Mouse (Mus musculus): Measurements from ENCODE around the gene Aunip. TPM values are rescaled to one million over a fixed set of nuclear protein-coding genes. Genes with fewer than 3 reads are reported as not detected.

Aunip gene
- polyA plus RNA-seq, 1 experiment from 2014 or later = 1.8 TPM

DNA sequence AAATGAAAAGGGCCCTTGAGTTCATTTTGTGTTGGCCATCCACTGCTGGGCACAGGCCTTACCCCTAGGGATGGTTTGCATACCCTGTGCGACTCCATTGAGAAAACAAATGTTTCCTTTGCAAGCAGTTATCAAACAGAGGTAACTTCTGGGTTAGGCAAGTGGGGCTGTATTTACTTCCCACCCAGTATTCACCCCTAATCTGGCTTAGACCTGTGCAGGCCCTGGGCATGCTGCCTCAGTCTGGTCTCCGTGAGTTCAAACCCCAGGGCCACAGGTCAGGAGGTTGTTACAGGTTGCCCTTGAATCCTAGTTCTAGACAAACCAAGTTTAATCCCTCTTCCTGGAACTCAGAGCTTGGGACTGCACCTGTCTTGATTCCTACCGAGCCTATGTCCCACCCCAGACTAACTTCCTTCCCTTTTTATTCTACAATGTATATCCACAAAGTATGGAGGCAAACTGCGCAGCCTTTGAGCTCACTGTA, 5.5 kb upstream of the Aunip start:
- Histone ChIP-seq H3K27me3 (replicated peaks) (no peaks in the 10 kb centered on the region), H3K4me1 (no peaks in the 10 kb centered on the region), H3K9me3 (replicated peaks) (no peaks in the 10 kb centered on the region), H3K4me2 (no peak overlapping the region), H3K9ac (replicated peaks) (no peak overlapping the region), H3K36me3 (peaks cover 18% of the 10 kb centered on the region), H3K4me3 (replicated peaks) (no peak overlapping the region), H3K27ac (replicated peaks) (no peak overlapping the region)
- ATAC-seq (ENCODE audit: low FRiP score) = no peak
- WGBS = 91% methylated on average over 4 of the region's 4 CpGs

DNA sequence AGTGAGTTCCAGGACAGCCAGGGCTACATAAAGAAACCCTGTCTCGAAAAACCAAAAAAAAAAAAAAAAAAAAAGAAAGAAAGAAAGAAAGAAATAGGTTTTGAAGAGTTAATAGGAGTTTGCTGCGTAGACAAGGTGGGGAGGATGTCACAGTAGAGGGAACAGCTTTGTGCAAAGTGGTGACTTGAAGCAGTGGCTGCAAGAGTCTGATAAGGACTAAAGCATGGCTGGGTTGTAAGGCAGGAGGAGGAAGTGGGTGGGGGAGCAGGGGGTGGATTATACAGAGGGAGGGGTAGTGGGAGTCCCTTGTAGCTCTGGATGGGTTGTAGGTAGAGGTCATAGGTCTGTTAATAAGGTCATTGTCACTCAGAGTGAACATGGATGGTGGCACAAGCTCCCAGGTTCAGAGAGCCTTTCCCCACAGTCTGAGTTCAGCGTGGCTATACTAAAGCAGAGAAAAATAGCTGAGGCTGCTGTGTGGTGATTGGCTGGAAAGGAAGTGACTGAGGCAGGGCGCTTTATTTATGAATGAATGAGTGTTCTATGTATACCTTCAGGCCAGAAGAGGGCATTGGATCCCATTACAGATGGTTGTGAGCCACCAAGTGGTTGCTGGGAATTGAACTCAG, 4.7 kb upstream of the Aunip start:
- H3K4me2 ChIP-seq = no peak overlapping the region
- 85% methylated on average over 3 of the region's 4 CpGs for whole genome bisulfite sequencing
- H3K9me3 ChIP-seq (replicated peaks) = no peaks in the 10 kb centered on the region
- H3K27me3 ChIP-seq (replicated peaks) = no peaks in the 10 kb centered on the region
- peaks cover 18% of the 10 kb centered on the region for H3K36me3 ChIP-seq
- peaks cover 5% of the 10 kb centered on the region for H3K4me1 ChIP-seq
- H3K27ac ChIP-seq (replicated peaks) = no peak overlapping the region
- no peak overlapping the region for H3K9ac ChIP-seq (replicated peaks)
- ATAC-seq (ENCODE audit: low FRiP score) = no peak
- no peak overlapping the region for H3K4me3 ChIP-seq (replicated peaks)

DNA sequence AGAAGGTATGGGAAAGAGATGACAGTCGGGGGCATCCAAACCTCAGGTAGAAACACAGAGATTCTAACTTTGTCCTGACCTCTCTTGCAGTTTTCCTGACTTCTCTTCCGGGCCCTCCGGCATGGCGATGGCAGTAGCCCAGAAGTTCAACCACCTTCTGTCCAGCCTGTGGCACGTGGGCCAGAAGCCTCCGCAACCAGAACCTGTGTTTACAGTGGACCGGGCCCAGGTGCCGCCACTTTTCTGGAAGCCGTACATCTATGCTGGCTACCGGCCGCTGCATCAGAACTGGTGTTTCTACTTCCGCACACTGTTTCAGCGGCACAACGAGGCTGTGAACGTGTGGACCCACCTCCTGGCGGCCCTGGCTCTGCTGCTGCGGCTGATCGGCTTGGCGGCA, 4.1 kb upstream of the Aunip start:
- WGBS = 92% methylated on average over 19 of the region's 19 CpGs
- H3K4me3 ChIP-seq (replicated peaks) = no peak overlapping the region

GRCm38 (mm10) chr4:134510396-134510795, 403 bp upstream of the Aunip start:
- H3K4me3 ChIP-seq (replicated peaks) = peak overlapping the region; percentile 53; the same call in 1 of the 2 replicates

More for the DNA sequence above, 4.1 kb upstream of the Aunip start:
- Histone ChIP-seq H3K27ac (replicated peaks) (no peak overlapping the region), H3K9ac (replicated peaks) (no peak overlapping the region), H3K4me2 (no peak overlapping the region), H3K9me3 (replicated peaks) (no peaks in the 10 kb centered on the region), H3K4me1 (peaks cover 8% of the 10 kb centered on the region), H3K36me3 (peaks cover 18% of the 10 kb centered on the region), H3K27me3 (replicated peaks) (no peaks in the 10 kb centered on the region)
- ATAC-seq (ENCODE audit: low FRiP score) = no peak

DNA sequence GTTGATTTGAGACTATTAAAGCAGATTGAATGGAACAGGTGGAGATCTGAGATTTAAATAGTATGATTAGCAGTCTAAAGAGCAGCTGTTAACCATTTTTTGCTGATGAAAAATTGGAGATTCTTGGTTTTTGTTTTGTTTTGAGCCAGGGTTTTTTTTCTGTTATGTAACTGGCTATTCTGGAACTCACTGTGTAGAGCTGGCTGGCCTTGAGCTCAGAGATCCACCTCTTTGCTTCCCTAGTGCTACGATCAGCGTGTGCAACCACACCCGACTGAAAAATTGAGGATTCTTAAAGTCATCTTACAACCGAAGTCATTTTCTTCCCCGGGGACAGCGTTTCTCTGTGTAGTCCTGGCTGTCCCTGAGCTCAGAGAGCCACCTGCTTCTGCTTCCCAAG, 931 bp downstream of the Aunip start:
- 77% methylated on average over 6 of the region's 6 CpGs for WGBS
- Histone ChIP-seq H3K4me1 (peaks cover 13% of the 10 kb centered on the region), H3K4me3 (replicated peaks) (no peak overlapping the region), H3K9ac (replicated peaks) (no peak overlapping the region), H3K27me3 (replicated peaks) (no peaks in the 10 kb centered on the region), H3K4me2 (peak overlapping the region; percentile 98), H3K9me3 (replicated peaks) (no peaks in the 10 kb centered on the region), H3K27ac (replicated peaks) (no peak overlapping the region), H3K36me3 (peaks cover 17% of the 10 kb centered on the region)
- ATAC-seq (ENCODE audit: low FRiP score) = no peak

More at GRCm38 (mm10) chr4:134510396-134510795, 403 bp upstream of the Aunip start:
- H3K36me3 ChIP-seq = peaks cover 18% of the 10 kb centered on the region
- 0 out of 2 replicates have a peak, but pooled peaks have one; percentile 39 for ATAC-seq (ENCODE audit: low FRiP score)
- H3K4me2 ChIP-seq = peak overlapping the region; percentile 98
- 82% methylated on average over 4 of the region's 4 CpGs for WGBS
- no peaks in the 10 kb centered on the region for H3K27me3 ChIP-seq (replicated peaks)
- H3K4me1 ChIP-seq = peaks cover 13% of the 10 kb centered on the region
- H3K27ac ChIP-seq (replicated peaks) = no peak overlapping the region
- no peaks in the 10 kb centered on the region for H3K9me3 ChIP-seq (replicated peaks)
- no peak overlapping the region for H3K9ac ChIP-seq (replicated peaks)

DNA sequence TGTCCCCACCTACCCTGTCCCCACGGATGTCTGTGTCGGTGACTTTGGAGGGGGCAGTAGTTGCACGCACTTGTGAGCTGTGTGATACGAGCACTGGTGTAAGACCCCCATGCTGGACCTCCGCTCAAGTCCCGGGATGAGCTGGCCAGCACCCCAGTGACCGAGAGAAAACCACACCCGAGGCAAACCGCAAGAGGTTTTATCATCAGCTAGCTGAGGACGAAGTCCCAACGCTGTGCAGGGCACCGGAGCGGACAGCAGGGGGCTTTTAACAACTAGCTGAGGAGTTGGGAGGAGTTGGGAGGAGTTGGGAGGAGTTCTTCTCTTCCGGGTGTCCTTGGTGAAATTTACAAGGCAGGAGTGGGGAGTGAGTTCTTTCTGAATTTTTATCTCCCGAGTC, 2.0 kb downstream of the Aunip start:
- no peak for ATAC-seq (ENCODE audit: low FRiP score)
- peaks cover 13% of the 10 kb centered on the region for H3K4me1 ChIP-seq
- H3K9me3 ChIP-seq (replicated peaks) = no peaks in the 10 kb centered on the region
- H3K4me2 ChIP-seq = peak overlapping the region; percentile 43
- H3K4me3 ChIP-seq (replicated peaks) = no peak overlapping the region
- no peaks in the 10 kb centered on the region for H3K27me3 ChIP-seq (replicated peaks)
- peaks cover 6% of the 10 kb centered on the region for H3K36me3 ChIP-seq
- WGBS = 15% methylated on average over 15 of the region's 15 CpGs
- H3K27ac ChIP-seq (replicated peaks) = no peak overlapping the region
- H3K9ac ChIP-seq (replicated peaks) = no peak overlapping the region

DNA sequence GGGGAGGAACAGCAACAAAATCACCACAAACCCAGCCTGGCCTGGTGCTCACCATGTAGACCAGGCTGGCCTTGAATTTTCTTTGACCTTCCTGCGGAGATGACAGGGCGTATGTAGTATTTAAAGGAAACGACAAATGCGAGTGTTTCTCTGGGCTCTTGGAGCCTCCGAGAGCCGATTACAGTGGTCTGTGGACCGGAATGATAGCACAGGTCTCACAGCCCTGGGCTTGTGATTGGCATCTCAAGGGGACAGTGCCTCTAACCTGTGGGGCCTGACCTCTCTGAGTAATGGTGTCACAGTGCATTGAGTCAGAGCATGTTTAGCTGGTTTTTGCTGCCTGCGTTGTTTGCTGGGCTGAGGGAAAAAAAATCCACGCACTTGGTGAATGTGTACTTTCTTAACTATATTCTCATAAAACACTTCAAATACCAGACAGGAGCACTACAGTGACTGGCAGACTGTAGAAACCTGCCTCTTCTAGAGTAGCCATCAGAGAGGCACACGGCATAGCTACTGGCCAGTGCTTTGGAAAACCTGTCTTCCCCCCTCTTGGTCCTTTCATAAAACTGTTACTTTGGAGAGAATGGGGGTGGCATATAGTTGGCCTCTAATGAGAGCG, 3.6 kb downstream of the Aunip start:
- no peak for ATAC-seq (ENCODE audit: low FRiP score)
- no peak overlapping the region for H3K4me3 ChIP-seq (replicated peaks)
- no peak overlapping the region for H3K27ac ChIP-seq (replicated peaks)
- H3K9ac ChIP-seq (replicated peaks) = no peak overlapping the region
- no peaks in the 10 kb centered on the region for H3K9me3 ChIP-seq (replicated peaks)
- H3K4me2 ChIP-seq = no peak overlapping the region
- 94% methylated on average over 11 of the region's 11 CpGs for WGBS
- no peaks in the 10 kb centered on the region for H3K27me3 ChIP-seq (replicated peaks)
- H3K36me3 ChIP-seq = no peaks in the 10 kb centered on the region
- peaks cover 13% of the 10 kb centered on the region for H3K4me1 ChIP-seq

GRCm38 (mm10) chr4:134515614-134516013, 4.8 kb downstream of the Aunip start:
- no peak overlapping the region for H3K9ac ChIP-seq (replicated peaks)
- no peak overlapping the region for H3K4me3 ChIP-seq (replicated peaks)
- H3K27me3 ChIP-seq (replicated peaks) = no peaks in the 10 kb centered on the region
- no peak overlapping the region for H3K27ac ChIP-seq (replicated peaks)
- ATAC-seq (ENCODE audit: low FRiP score) = no peak
- H3K9me3 ChIP-seq (replicated peaks) = no peaks in the 10 kb centered on the region
- H3K4me1 ChIP-seq = peaks cover 13% of the 10 kb centered on the region
- no peak overlapping the region for H3K4me2 ChIP-seq
- no peaks in the 10 kb centered on the region for H3K36me3 ChIP-seq
- WGBS = 88% methylated on average over 7 of the region's 7 CpGs

- Histone ChIP-seq H3K9me3 (replicated peaks) (no peaks in the 10 kb centered on the region), H3K27ac (replicated peaks) (no peak overlapping the region), H3K36me3 (no peaks in the 10 kb centered on the region), H3K4me3 (replicated peaks) (no peak overlapping the region), H3K27me3 (replicated peaks) (no peaks in the 10 kb centered on the region), H3K9ac (replicated peaks) (no peak overlapping the region), H3K4me1 (peaks cover 5% of the 10 kb centered on the region; the same call in 1 of the 2 replicates), H3K4me2 (no peak overlapping the region)
- WGBS = 80% methylated on average over 8 of the region's 8 CpGs
- no peak for ATAC-seq (ENCODE audit: low FRiP score)
Observed at GRCm38 (mm10) chr4:134516981-134517380, 6.2 kb downstream of the Aunip start.

DNA sequence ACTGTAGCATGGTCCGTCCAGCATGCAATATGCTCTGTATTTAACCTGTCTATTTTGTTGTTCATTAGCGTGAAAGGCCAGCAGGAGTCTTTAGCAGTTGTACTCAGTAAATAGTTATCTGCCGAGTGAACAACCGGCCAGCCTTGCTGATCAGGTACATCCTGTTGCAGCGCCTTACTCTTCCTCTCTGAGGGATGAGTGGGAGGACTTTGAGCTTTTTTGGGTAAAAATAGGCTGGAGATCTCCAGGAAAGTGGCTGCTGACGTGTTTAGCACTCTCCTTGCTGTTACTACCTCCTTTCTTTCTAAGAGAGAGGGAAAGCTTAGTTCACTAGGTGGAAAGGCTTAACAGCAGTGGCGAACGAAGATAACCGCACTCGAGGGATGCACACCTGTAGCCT, 6.9 kb downstream of the Aunip start:
- no peak overlapping the region for H3K4me2 ChIP-seq
- no peaks in the 10 kb centered on the region for H3K27me3 ChIP-seq (replicated peaks)
- no peak for ATAC-seq (ENCODE audit: low FRiP score)
- H3K4me1 ChIP-seq = peaks cover 1% of the 10 kb centered on the region; the same call in 1 of the 2 replicates
- WGBS = 87% methylated on average over 10 of the region's 10 CpGs
- no peak overlapping the region for H3K27ac ChIP-seq (replicated peaks)
- H3K4me3 ChIP-seq (replicated peaks) = no peak overlapping the region
- no peaks in the 10 kb centered on the region for H3K36me3 ChIP-seq
- no peak overlapping the region for H3K9ac ChIP-seq (replicated peaks)
- H3K9me3 ChIP-seq (replicated peaks) = no peaks in the 10 kb centered on the region

DNA sequence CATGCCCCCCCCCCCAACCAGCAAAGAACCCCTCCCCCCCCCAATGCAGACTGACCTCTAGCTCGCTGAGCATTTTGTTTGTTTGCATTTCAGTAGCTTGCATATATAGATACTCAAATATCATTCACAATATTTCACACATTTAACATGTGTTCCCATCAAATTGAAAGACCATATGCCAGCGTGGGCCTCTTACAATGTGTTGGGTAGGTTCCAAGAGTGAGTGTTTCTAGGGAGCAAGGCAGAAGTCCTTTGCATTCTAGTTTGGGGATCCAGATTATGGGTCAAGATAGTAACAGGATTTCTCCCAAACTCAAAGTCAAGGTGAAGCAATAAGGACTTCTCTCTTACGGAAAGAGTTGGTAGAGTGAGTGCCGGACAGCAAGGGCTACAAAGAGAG, 7.7 kb downstream of the Aunip start:
- no peak overlapping the region for H3K27ac ChIP-seq (replicated peaks)
- H3K36me3 ChIP-seq = no peaks in the 10 kb centered on the region
- H3K27me3 ChIP-seq (replicated peaks) = no peaks in the 10 kb centered on the region
- 92% methylated on average over 4 of the region's 4 CpGs for WGBS
- H3K4me2 ChIP-seq = no peak overlapping the region
- no peak overlapping the region for H3K4me3 ChIP-seq (replicated peaks)
- ATAC-seq (ENCODE audit: low FRiP score) = no peak
- no peaks in the 10 kb centered on the region for H3K9me3 ChIP-seq (replicated peaks)
- H3K9ac ChIP-seq (replicated peaks) = no peak overlapping the region
- H3K4me1 ChIP-seq = no peaks in the 10 kb centered on the region

DNA sequence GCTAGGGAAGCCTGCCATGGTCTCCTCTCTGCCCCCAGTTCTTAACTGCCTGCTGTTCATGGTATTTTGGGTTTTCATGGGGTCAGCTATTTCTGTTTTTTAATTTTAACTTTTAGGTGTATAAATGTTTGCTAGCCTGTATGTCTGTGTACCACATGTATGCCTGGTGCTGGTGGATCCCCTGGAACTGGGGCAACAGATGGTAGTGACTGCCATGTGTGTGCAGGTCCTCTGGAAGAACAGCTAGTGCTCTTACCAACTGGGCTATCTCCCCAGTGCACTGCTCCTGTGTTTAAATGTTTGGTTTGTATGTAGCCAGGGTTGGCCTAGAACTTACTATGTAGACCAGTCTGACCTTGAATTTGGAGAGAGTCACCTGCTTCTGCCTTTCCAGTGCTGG, 8.5 kb downstream of the Aunip start:
- H3K4me2 ChIP-seq = no peak overlapping the region
- H3K9me3 ChIP-seq (replicated peaks) = no peaks in the 10 kb centered on the region
- no peak overlapping the region for H3K27ac ChIP-seq (replicated peaks)
- H3K36me3 ChIP-seq = no peaks in the 10 kb centered on the region
- ATAC-seq (ENCODE audit: low FRiP score) = no peak
- H3K4me3 ChIP-seq (replicated peaks) = no peak overlapping the region
- no peaks in the 10 kb centered on the region for H3K4me1 ChIP-seq
- no peak overlapping the region for H3K9ac ChIP-seq (replicated peaks)
- H3K27me3 ChIP-seq (replicated peaks) = no peaks in the 10 kb centered on the region
